Mouse (Mus musculus) megakaryocyte, embryonic 14.5 days (primary cell): ENCODE data around the gene Ptpre.

Source experiments
- FLI1 ChIP-seq: IDR thresholded peaks from 2 replicates; pipeline ENCODE4 v1.6.1; 2012; ENCODE audit warnings: low read length, inconsistent platforms, mixed read lengths
- GATA1 ChIP-seq: IDR thresholded peaks from 3 replicates; pipeline ENCODE4 v1.6.1; 2012; ENCODE audit warnings: mixed read lengths, low read length, inconsistent platforms, borderline replicate concordance

- no peak for TF ChIP-seq GATA1
- TF ChIP-seq FLI1: no peak
Observed at GRCm38 (mm10) chr7:135528515-135528914, 8.8 kb upstream of the Ptpre start, which contains the start of gene Clrn3.
